Mouse (Mus musculus): ENCODE data around the gene Spdya.

GRCm38 (mm10) chr17:71633350-71633749 lies 81.5 kb downstream of the Spdya start:
- no peak for TF ChIP-seq CTCF (IDR thresholded peaks at IDR 0.05; ENCODE audit: low read depth, low read length)
- TF ChIP-seq POLR2A (IDR thresholded peaks at IDR 0.05; ENCODE audit: extremely low read depth, insufficient read depth, low read length) = no peak
